Mouse (Mus musculus) heart, embryonic 16.5 days (tissue): ENCODE measurements around the gene Ccdc83. TPM values are rescaled to one million over a fixed set of nuclear protein-coding genes. Genes with fewer than 3 reads are reported as not detected.

ENCODE experiments used
- ATAC-seq: fragments of 200-750 bp; cut with Nextera tagmentation; replicated peaks from 2 replicates; pipeline ENCODE4 v1.8.0; 2017; ENCODE audit warnings: moderate number of reproducible peaks; ENCODE audit not compliant: insufficient read depth, low FRiP score; ENCODE audit errors: extremely low read depth
- H3K27ac ChIP-seq: fragments of 300-500 bp; sonication (generic); 2 replicates; pipeline ENCODE4 v1.5.1; 2014; ENCODE audit warnings: mild to moderate bottlenecking, low read length, control low read depth, moderate library complexity
- H3K27me3 ChIP-seq: fragments of 300-500 bp; sonication (generic); 2 replicates; pipeline ENCODE4 v1.6.1; 2014; ENCODE audit warnings: low read length, mixed read lengths; ENCODE audit not compliant: control insufficient read depth, insufficient read depth
- H3K36me3 ChIP-seq: fragments of 300-500 bp; sonication (generic); 2 replicates; pipeline ENCODE4 v1.6.1; 2014; ENCODE audit not compliant: control insufficient read depth, insufficient read depth
- H3K4me1 ChIP-seq: fragments of 300-500 bp; sonication (generic); 2 replicates; pipeline ENCODE4 v1.6.1; 2014; ENCODE audit warnings: low read length, mixed read lengths; ENCODE audit not compliant: control insufficient read depth, insufficient read depth
- H3K4me2 ChIP-seq: fragments of 300-500 bp; sonication (generic); 2 replicates; pipeline ENCODE4 v1.6.1; 2014; ENCODE audit warnings: low read depth, mild to moderate bottlenecking, control low read depth, low read length
- H3K4me3 ChIP-seq: fragments of 300-500 bp; sonication (generic); 2 replicates; pipeline ENCODE4 v1.5.1; 2014; ENCODE audit warnings: mild to moderate bottlenecking, control low read depth, low read length
- H3K9ac ChIP-seq: fragments of 300-500 bp; sonication (generic); 2 replicates; pipeline ENCODE4 v1.6.1; 2014; ENCODE audit warnings: low read length, control low read depth
- H3K9me3 ChIP-seq: fragments of 300-500 bp; sonication (generic); replicated peaks from 2 replicates; pipeline ENCODE4 v1.6.1; 2016; ENCODE audit warnings: low read length; ENCODE audit not compliant: control insufficient read depth
- WGBS: fragments of 180-500 bp; shearing (Covaris S2); extraction: QIAGEN DNeasy Blood & Tissue Kit; methylation state at CpG from one replicate; pipeline ENCODE4 v1.1.7; 2014; 5-methylcytosine and 5-hydroxymethylcytosine counted together
- polyA plus RNA-seq: library from polyadenylated mRNA; unstranded; fragments of >200 nt; fragmentation: Nextera tagmentation; extraction: Ambion mirVana; gene quantifications from 2 replicates; pipeline ENCODE4 v1.2.1, GENCODE M21; 2015

The Ccdc83 gene
- polyA plus RNA-seq, 1 experiment from 2014 or later = not detected

DNA sequence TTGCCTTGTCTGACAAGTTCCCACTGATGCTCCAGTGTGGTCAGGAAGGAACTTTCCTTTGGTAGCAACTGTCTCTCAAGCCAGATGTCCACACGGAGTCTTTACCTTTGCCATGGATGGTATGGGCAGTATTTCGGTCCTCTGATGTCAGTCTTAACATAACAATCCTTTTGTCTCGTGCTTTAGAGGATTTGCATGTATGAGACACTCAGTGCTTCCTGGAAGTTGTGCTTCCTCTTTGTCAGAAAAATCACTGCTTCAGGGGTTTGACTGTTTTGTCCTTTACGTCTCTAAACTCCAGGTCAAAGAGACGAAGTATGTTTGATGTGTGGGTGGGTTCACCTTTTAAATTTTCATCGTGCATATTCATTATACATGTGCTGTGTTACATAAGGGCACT lies 26.3 kb upstream of the Ccdc83 start:
- Histone ChIP-seq H3K4me3 (no peak overlapping the region), H3K27ac (no peak overlapping the region), H3K4me1 (no peaks in the 10 kb centered on the region), H3K4me2 (no peak overlapping the region), H3K36me3 (no peaks in the 10 kb centered on the region), H3K9me3 (no peaks in the 10 kb centered on the region), H3K27me3 (no peaks in the 10 kb centered on the region), H3K9ac (no peak overlapping the region)
- 77% methylated on average over 6 of the region's 6 CpGs for WGBS
- no peak for ATAC-seq

DNA sequence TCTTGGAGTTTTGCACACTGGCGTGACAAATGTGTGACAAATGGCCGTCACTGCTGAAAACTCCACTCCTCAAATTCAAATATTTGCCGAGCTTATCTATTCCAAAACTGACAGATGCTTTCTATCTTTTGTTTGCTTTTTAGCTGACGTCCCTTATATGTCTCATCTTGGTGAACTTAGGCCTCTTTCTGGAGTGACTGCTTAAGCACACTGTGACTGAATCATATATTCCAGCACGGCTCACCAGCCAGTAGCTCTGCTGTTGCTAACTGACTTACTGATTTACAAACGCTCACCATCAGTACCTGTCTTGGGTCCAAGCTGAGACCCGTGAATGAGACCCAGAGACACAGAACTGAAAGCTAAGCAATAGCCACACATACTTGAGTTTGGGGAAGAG lies 19.2 kb upstream of the Ccdc83 start:
- H3K27me3 ChIP-seq = no peaks in the 10 kb centered on the region
- ATAC-seq = no peak
- 56% methylated on average over 7 of the region's 7 CpGs for WGBS
- no peak overlapping the region for H3K27ac ChIP-seq
- H3K4me2 ChIP-seq = no peak overlapping the region
- no peaks in the 10 kb centered on the region for H3K9me3 ChIP-seq
- H3K4me1 ChIP-seq = peaks cover 3% of the 10 kb centered on the region; the same call in 1 of the 2 replicates
- no peak overlapping the region for H3K4me3 ChIP-seq
- no peaks in the 10 kb centered on the region for H3K36me3 ChIP-seq
- H3K9ac ChIP-seq = no peak overlapping the region

DNA sequence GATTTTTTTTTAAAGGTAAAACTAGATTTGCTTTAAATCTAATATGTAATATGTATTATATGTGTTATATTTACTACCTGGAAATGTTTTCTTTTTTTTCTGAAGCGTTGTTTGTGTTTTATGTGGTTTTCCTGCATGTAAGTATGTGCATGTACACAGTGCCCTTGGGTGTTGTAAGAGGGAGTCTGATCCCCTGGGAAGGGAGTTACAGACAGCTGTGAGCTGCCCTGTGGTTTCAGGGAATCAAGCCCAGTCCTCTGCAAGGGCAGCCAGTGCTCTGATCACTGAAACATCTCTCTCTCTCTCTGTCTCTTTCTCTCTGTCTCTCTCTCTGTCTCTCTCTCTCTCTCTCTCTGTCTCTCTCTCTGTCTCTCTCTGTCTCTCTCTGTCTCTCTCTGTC lies 17.2 kb upstream of the Ccdc83 start:
- 90% methylated on average over 1 of the region's 1 CpGs for WGBS
- H3K9me3 ChIP-seq = no peaks in the 10 kb centered on the region

DNA sequence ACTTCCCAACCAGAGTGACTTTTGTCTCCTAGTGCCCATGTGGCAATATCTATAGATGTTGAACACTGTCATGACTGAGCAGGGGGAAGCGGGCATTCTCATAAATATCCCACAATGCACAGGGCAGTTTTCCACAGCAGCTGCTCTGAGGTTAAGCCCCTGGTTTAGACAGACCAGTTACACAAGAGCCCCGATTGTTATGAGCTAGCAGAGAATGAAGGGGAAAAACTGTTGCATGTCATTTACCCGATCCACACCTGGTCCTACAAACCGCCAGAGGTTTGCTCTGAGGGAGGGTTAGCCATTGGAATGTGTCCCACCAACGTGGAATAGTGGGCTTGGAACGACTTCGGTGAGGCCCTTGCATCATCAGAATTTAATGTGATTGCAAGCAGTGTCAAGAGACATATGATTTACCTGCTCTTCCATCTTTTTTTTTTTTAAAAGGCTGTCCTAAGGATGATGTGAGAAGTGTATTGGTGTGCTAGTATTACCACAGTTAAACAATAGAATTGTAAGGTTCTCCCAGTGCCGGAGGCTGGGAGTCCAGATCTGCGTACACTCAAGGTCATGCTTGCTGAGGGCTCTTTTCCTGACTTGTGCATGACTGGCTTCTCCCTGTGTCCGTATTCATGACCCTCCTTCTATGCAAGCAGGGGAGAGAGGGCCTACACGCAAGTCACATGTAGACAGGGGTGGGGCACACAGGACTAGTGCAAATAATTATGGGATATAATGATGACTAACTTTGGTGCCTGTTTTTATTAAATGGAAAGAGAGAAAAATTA lies 16.4 kb upstream of the Ccdc83 start:
- no peak overlapping the region for H3K9ac ChIP-seq
- no peaks in the 10 kb centered on the region for H3K9me3 ChIP-seq
- H3K36me3 ChIP-seq = no peaks in the 10 kb centered on the region
- ATAC-seq = no peak
- H3K27ac ChIP-seq = no peak overlapping the region
- WGBS = 80% methylated on average over 11 of the region's 11 CpGs
- H3K27me3 ChIP-seq = no peaks in the 10 kb centered on the region
- H3K4me1 ChIP-seq = peaks cover 3% of the 10 kb centered on the region; the same call in 1 of the 2 replicates
- no peak overlapping the region for H3K4me3 ChIP-seq
- no peak overlapping the region for H3K4me2 ChIP-seq

More for the DNA sequence above, 17.2 kb upstream of the Ccdc83 start:
- Histone ChIP-seq H3K4me2 (no peak overlapping the region), H3K27me3 (no peaks in the 10 kb centered on the region), H3K27ac (no peak overlapping the region), H3K4me3 (no peak overlapping the region), H3K36me3 (no peaks in the 10 kb centered on the region), H3K9ac (no peak overlapping the region), H3K4me1 (peaks cover 3% of the 10 kb centered on the region; the same call in 1 of the 2 replicates)
- ATAC-seq = no peak

DNA sequence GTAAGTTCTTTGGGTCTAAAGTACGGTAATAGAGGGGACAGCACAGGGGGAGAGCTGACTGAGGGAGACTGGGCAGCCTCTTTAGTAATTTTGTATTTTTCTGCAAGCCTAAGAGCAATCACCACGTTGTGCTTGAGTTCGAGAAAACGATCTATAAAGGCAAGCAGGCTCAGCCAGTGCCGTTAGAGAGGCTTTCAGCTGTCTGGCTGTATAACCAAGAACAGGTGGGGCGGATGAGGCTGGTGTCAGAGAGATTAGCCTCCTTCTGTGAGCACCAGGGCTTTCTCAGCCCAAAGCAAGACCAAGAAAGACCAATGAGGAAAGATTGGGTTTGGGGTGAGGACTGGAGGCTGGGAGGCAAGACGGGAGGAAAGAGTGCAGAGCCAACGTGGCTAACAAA lies 15.3 kb upstream of the Ccdc83 start:
- H3K36me3 ChIP-seq = no peaks in the 10 kb centered on the region
- H3K9me3 ChIP-seq = no peaks in the 10 kb centered on the region
- no peak overlapping the region for H3K4me2 ChIP-seq
- H3K27me3 ChIP-seq = no peaks in the 10 kb centered on the region
- ATAC-seq = no peak
- no peak overlapping the region for H3K9ac ChIP-seq
- 60% methylated on average over 8 of the region's 8 CpGs for WGBS
- H3K27ac ChIP-seq = no peak overlapping the region
- peaks cover 3% of the 10 kb centered on the region; the same call in 1 of the 2 replicates for H3K4me1 ChIP-seq
- H3K4me3 ChIP-seq = no peak overlapping the region

DNA sequence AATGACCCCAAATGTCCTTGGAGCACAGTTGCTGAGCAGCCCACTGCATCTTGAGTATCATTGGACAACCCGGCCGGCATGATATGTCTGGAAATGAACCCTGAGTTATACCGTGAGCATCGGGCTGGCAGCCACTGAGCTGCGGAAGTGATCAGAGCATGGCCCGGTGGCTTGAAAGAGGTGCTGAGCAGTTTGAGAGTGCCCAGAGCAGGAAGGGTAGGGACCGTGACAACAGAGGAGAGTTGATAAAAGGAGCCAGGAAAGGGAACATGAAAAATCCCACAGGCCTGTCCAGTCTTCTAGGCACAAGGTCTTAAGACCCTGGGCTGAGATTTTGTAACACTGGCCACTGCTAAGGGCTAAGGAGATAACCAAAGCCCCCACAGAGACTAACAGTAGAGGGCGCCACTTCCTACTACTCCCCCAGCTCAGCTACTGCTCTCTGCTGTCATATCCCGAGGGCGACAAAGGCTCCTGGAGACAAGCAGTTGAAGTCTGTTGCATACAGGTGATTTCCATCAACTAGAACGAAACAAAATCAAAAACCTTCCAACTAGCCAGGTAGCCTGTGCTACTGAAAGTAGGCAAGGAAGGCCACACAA lies 14.8 kb upstream of the Ccdc83 start:
- peak; percentile 55; the same call in 1 of the 2 replicates for ATAC-seq
- Histone ChIP-seq H3K27me3 (no peaks in the 10 kb centered on the region), H3K4me2 (no peak overlapping the region), H3K9ac (no peak overlapping the region), H3K36me3 (no peaks in the 10 kb centered on the region), H3K9me3 (no peaks in the 10 kb centered on the region), H3K4me1 (peaks cover 3% of the 10 kb centered on the region; the same call in 1 of the 2 replicates), H3K27ac (no peak overlapping the region), H3K4me3 (no peak overlapping the region)
- 40% methylated on average over 11 of the region's 11 CpGs for WGBS

DNA sequence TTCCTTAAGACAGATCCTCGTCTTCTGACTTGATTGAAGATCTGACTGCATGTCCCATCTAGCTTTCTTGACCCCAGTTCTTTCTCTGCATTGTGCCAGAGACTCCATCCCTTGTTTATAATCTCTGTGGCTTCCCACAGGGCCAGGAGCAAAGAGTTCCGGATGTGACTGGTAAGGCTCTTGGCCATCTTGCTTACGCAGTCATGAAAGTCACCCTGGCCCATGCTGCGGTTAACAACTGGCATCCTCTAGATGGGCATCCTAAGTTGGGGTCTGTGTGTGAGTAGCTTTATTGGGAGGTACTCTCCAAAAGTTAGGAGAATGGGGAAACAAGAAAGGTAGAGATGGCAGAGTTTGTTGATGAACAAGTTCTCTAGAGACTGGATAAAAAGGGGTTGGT lies 13.6 kb upstream of the Ccdc83 start:
- H3K4me1 ChIP-seq = peaks cover 3% of the 10 kb centered on the region; the same call in 1 of the 2 replicates
- no peaks in the 10 kb centered on the region for H3K9me3 ChIP-seq
- ATAC-seq = no peak
- H3K27me3 ChIP-seq = no peaks in the 10 kb centered on the region
- H3K9ac ChIP-seq = no peak overlapping the region
- no peak overlapping the region for H3K27ac ChIP-seq
- H3K36me3 ChIP-seq = no peaks in the 10 kb centered on the region
- WGBS = 91% methylated on average over 4 of the region's 4 CpGs
- no peak overlapping the region for H3K4me3 ChIP-seq
- H3K4me2 ChIP-seq = no peak overlapping the region

DNA sequence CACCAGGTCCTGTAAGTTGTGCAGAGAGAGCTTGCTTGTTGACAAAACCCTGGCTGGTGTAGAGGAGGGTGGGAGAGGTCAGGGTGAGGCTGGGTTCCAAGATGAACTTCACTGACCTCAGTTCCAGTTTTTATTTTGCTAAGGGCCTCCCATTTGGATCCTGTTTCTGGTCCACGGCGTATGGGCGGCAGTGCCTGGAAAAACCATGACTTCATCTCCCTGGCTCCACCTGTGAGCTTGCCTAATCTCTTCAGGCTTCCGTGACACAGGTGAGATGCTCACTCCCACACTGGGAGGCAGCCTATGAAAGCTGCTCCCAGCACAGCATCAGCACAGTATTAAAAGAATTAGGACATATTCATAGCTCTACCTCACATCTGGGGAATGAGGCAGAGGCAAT lies 12.2 kb upstream of the Ccdc83 start:
- Histone ChIP-seq H3K27me3 (no peaks in the 10 kb centered on the region), H3K9ac (no peak overlapping the region), H3K36me3 (no peaks in the 10 kb centered on the region), H3K4me1 (peaks cover 3% of the 10 kb centered on the region; the same call in 1 of the 2 replicates), H3K4me2 (no peak overlapping the region), H3K9me3 (no peaks in the 10 kb centered on the region), H3K27ac (no peak overlapping the region), H3K4me3 (no peak overlapping the region)
- no peak for ATAC-seq
- WGBS = 69% methylated on average over 4 of the region's 4 CpGs

DNA sequence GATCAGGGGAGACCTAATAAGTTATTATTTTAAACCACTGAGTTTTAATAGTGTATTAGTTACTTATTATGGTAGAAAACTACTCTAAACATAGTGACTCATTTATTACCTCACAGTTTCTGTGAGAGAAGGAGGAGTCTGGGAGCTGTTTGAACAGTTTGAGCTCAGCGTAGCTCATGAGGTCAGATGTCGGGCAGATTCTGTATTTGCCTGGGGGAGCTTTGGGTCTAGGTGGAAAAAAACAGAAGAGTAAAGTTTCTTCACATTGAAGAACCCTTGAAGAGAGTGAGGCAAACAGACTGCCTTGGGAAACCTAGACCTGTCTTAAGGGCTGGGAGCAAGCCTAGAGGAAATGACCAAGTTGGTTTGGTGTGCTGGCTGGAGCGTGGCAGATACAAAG lies 11.7 kb upstream of the Ccdc83 start:
- ATAC-seq = no peak
- 61% methylated on average over 3 of the region's 3 CpGs for WGBS
- no peaks in the 10 kb centered on the region for H3K9me3 ChIP-seq

More for the DNA sequence above, 11.7 kb upstream of the Ccdc83 start:
- Histone ChIP-seq H3K9ac (no peak overlapping the region), H3K36me3 (no peaks in the 10 kb centered on the region), H3K27me3 (no peaks in the 10 kb centered on the region), H3K4me1 (peaks cover 3% of the 10 kb centered on the region; the same call in 1 of the 2 replicates), H3K4me2 (no peak overlapping the region), H3K27ac (no peak overlapping the region), H3K4me3 (no peak overlapping the region)
